Mouse (Mus musculus) CH12.LX (cell line): ENCODE results near the gene Hoxd4. TPM values are rescaled to one million over a fixed set of nuclear protein-coding genes. Genes with fewer than 3 reads are reported as not detected.

ENCODE experiments used
- DNase-seq: peaks from one replicate; pipeline ENCODE4 v3.0.0-alpha.2; 2013; ENCODE audit errors: extremely low read depth
- H3K27ac ChIP-seq: 2 replicates; pipeline ENCODE4 v1.5.1; 2012; ENCODE audit warnings: low read depth, mild to moderate bottlenecking, control low read depth, moderate library complexity; ENCODE audit not compliant: insufficient read depth
- H3K27me3 ChIP-seq: replicated peaks from 2 replicates; pipeline ENCODE3; 2012; ENCODE audit warnings: inconsistent platforms
- H3K36me3 ChIP-seq, 2 experiments: replicated peaks in 1 of 2; 2 replicates each; pipeline versions ENCODE3 to v1.6.1; 2012; ENCODE audit warnings: inconsistent platforms in 1 of 2, low read length in 1 of 2, mild to moderate bottlenecking in 1 of 2, mixed read lengths in 1 of 2, moderate library complexity in 1 of 2; ENCODE audit not compliant: control insufficient read depth in 1 of 2, insufficient read depth in 1 of 2
- H3K4me1 ChIP-seq, 2 experiments: 2 replicates each; pipeline ENCODE4 v1.6.1; 2012; ENCODE audit warnings: inconsistent platforms in 1 of 2, moderate library complexity in 1 of 2; ENCODE audit not compliant: insufficient read depth in 2 of 2, control insufficient read depth in 1 of 2
- H3K4me2 ChIP-seq: 2 replicates; pipeline ENCODE4 v1.6.1; 2012; ENCODE audit warnings: low read depth, mild to moderate bottlenecking, control low read depth; ENCODE audit not compliant: poor library complexity, insufficient read depth, severe bottlenecking
- H3K4me3 ChIP-seq, 3 experiments: fragments of 150-350 bp in 1 of 3; sonication (generic) in 1 of 3; replicated peaks in 1 of 3; 2 replicates each; pipeline versions ENCODE3 to v1.5.1; 2011 to 2012; ENCODE audit warnings: low read depth in 2 of 3, low read length in 2 of 3, mild to moderate bottlenecking in 2 of 3, moderate library complexity in 2 of 3, control low read depth in 1 of 3, improper control_type of control experiment in 1 of 3, inconsistent platforms in 1 of 3, mixed read lengths in 1 of 3; ENCODE audit not compliant: poor library complexity in 1 of 3
- H3K79me2 ChIP-seq: replicated peaks from 2 replicates; pipeline ENCODE4 v1.6.1; 2012; ENCODE audit warnings: mild to moderate bottlenecking, moderate library complexity; ENCODE audit not compliant: control insufficient read depth, poor library complexity, insufficient read depth, severe bottlenecking; ENCODE audit errors: extremely low read depth
- H3K9ac ChIP-seq: 2 replicates; pipeline ENCODE4 v1.6.1; 2012; ENCODE audit warnings: low read depth, mild to moderate bottlenecking, control low read depth, moderate library complexity; ENCODE audit not compliant: insufficient read depth
- H3K9me3 ChIP-seq: replicated peaks from 2 replicates; pipeline ENCODE3; 2012; ENCODE audit warnings: low read length, inconsistent platforms, mixed read lengths
- BHLHE40 ChIP-seq: IDR thresholded peaks from 2 replicates; pipeline ENCODE4 v1.6.1; 2011; ENCODE audit warnings: mild to moderate bottlenecking, low read depth, low read length, improper control_type of control experiment
- CHD1 ChIP-seq: IDR thresholded peaks from 2 replicates; pipeline ENCODE4 v1.6.1; 2012; ENCODE audit warnings: low read depth, low read length, improper control_type of control experiment, inconsistent platforms
- ELF1 ChIP-seq: IDR thresholded peaks from 2 replicates; pipeline ENCODE4 v1.6.1; 2014; ENCODE audit warnings: low read depth, mild to moderate bottlenecking, inconsistent platforms, low read length, improper control_type of control experiment
- IRF4 ChIP-seq: IDR thresholded peaks from 2 replicates; pipeline ENCODE4 v1.6.1; 2014; ENCODE audit warnings: low read depth, mild to moderate bottlenecking, inconsistent platforms, low read length, improper control_type of control experiment
- JUN ChIP-seq: IDR thresholded peaks from 2 replicates; pipeline ENCODE4 v1.6.1; 2011; ENCODE audit warnings: low read depth, mild to moderate bottlenecking, low read length, improper control_type of control experiment, moderate library complexity; ENCODE audit not compliant: insufficient read depth
- JUND ChIP-seq: conservative IDR thresholded peaks from 2 replicates; pipeline ENCODE4 v1.6.1; 2011; ENCODE audit warnings: low read depth, low read length, improper control_type of control experiment
- KAT2A ChIP-seq: IDR thresholded peaks from 2 replicates; pipeline ENCODE4 v1.6.1; 2012; ENCODE audit warnings: low read length, improper control_type of control experiment, inconsistent platforms; ENCODE audit not compliant: insufficient replicate concordance
- MAX ChIP-seq: IDR thresholded peaks from 2 replicates; pipeline ENCODE4 v1.6.1; 2011; ENCODE audit warnings: low read length, improper control_type of control experiment
- MEF2A ChIP-seq: IDR thresholded peaks from 2 replicates; pipeline ENCODE4 v1.6.1; 2014; ENCODE audit warnings: low read depth, mild to moderate bottlenecking, inconsistent platforms, low read length, improper control_type of control experiment, borderline replicate concordance
- NELFE ChIP-seq: IDR thresholded peaks from 2 replicates; pipeline ENCODE4 v1.6.1; 2011; ENCODE audit warnings: low read depth, low read length, improper control_type of control experiment
- NRF1 ChIP-seq: IDR thresholded peaks from 2 replicates; pipeline ENCODE4 v1.6.1; 2014; ENCODE audit warnings: low read depth, mild to moderate bottlenecking, inconsistent platforms, low read length, improper control_type of control experiment, moderate library complexity
- POLR2AphosphoS2 ChIP-seq: IDR thresholded peaks from 2 replicates; pipeline ENCODE4 v1.6.1; 2011; ENCODE audit warnings: low read depth, low read length, improper control_type of control experiment
- RAD21 ChIP-seq: IDR thresholded peaks from 2 replicates; pipeline ENCODE4 v1.6.1; 2011; ENCODE audit warnings: low read depth, mild to moderate bottlenecking, low read length, improper control_type of control experiment, moderate library complexity
- SIN3A ChIP-seq: IDR thresholded peaks from 2 replicates; pipeline ENCODE4 v1.6.1; 2012; ENCODE audit warnings: low read length, improper control_type of control experiment, inconsistent platforms
- UBTF ChIP-seq: IDR thresholded peaks from 2 replicates; pipeline ENCODE4 v1.6.1; 2012; ENCODE audit warnings: low read depth, mild to moderate bottlenecking, inconsistent platforms, low read length, improper control_type of control experiment, moderate library complexity
- USF2 ChIP-seq: conservative IDR thresholded peaks from 2 replicates; pipeline ENCODE4 v1.6.1; 2011; ENCODE audit warnings: low read depth, low read length, improper control_type of control experiment
- ZKSCAN1 ChIP-seq: IDR thresholded peaks from 2 replicates; pipeline ENCODE4 v1.6.1; 2012; ENCODE audit warnings: low read depth, inconsistent platforms, low read length, improper control_type of control experiment, borderline replicate concordance
- dilution Hi-C: fragments of 300-500 bp; cut with MboI; formaldehyde crosslinking; loops from 2 replicates; pipeline ENCODE4 v1.14.3; 2020; ENCODE audit warnings: low sequenced_read_pairs; ENCODE audit not compliant: extremely low pct_unique_long_range_greater_than_20kb, extremely low pct_ligation_motif_present
- in situ Hi-C: fragments of 300-500 bp; cut with MboI; formaldehyde crosslinking; loops from 3 replicates; pipeline ENCODE4 v1.14.3; 2019; ENCODE audit warnings: low sequenced_read_pairs, low pct_ligation_motif_present, low pct_unique_long_range_greater_than_20kb, mixed read lengths
- polyA plus RNA-seq: library from polyadenylated mRNA; unstranded; fragments of >175 nt; gene quantifications from 2 replicates; pipeline ENCODE4 v1.2.1, GENCODE M21; 2012; ENCODE audit warnings: low read depth; ENCODE audit not compliant: insufficient read length
- total RNA-seq, 2 experiments: library from RNA; depleted of rRNA; stranded (reverse); fragments of 300-350 nt in 1 of 2; fragments of >200 nt in 1 of 2; gene quantifications; 2 replicates each; pipeline ENCODE4 v1.2.3; 2012 to 2014

Gene Hoxd4
- total and polyA plus RNA-seq, 3 experiments, result 6.0 to 9.8 (median 6.3) TPM

- Histone ChIP-seq H3K27ac (no peak overlapping the region), H3K4me3 (no peak overlapping the region), H3K9ac (no peak overlapping the region), H3K36me3 (no peaks in the 10 kb centered on the region), H3K79me2 (no peaks in the 10 kb centered on the region), H3K27me3 (no peaks in the 10 kb centered on the region), H3K9me3 (peaks cover 24% of the 10 kb centered on the region), H3K4me1 (no peaks in the 10 kb centered on the region), H3K4me2 (no peak overlapping the region)
- no peak for DNase-seq
- in situ Hi-C loops, result loop anchor here (10.0 to 25.0 kb wide), 2 partner anchors 449 to 617 kb away; no protein-coding TSS in a partner anchor
- TF ChIP-seq ZKSCAN1 (no peak), POLR2AphosphoS2 (no peak), NELFE (no peak), RAD21 (no peak), NRF1 (no peak), ELF1 (no peak), MAX (no peak), BHLHE40 (no peak), JUN (no peak), KAT2A (no peak), MEF2A (no peak), SIN3A (no peak), CHD1 (no peak), IRF4 (no peak), USF2 (no peak)
- dilution Hi-C loops, result no loop called here
These were observed 16.3 kb upstream of the Hoxd4 start for GRCm38 (mm10) chr2:74695383-74695782.

GRCm38 (mm10) chr2:74695813-74696430 is 15.8 kb upstream of the Hoxd4 start:
- no peaks in the 10 kb centered on the region for H3K79me2 ChIP-seq
- dilution Hi-C loops (no loop called here), in situ Hi-C loops (loop anchor here (10.0 to 25.0 kb wide), 2 partner anchors 449 to 616 kb away; no protein-coding TSS in a partner anchor)
- no peak overlapping the region for H3K4me2 ChIP-seq
- H3K4me3 ChIP-seq, result no peak overlapping the region
- H3K27me3 ChIP-seq, result no peaks in the 10 kb centered on the region
- TF ChIP-seq UBTF (no peak), JUND (no peak)
- no peak overlapping the region for H3K9ac ChIP-seq
- no peaks in the 10 kb centered on the region for H3K4me1 ChIP-seq
- no peaks in the 10 kb centered on the region for H3K36me3 ChIP-seq
- no peak overlapping the region for H3K27ac ChIP-seq
- H3K9me3 ChIP-seq, result peaks cover 24% of the 10 kb centered on the region
- no peak for DNase-seq
